11 mouse cellular contexts compared by ENCODE assay signal in the genomic region with DNA sequence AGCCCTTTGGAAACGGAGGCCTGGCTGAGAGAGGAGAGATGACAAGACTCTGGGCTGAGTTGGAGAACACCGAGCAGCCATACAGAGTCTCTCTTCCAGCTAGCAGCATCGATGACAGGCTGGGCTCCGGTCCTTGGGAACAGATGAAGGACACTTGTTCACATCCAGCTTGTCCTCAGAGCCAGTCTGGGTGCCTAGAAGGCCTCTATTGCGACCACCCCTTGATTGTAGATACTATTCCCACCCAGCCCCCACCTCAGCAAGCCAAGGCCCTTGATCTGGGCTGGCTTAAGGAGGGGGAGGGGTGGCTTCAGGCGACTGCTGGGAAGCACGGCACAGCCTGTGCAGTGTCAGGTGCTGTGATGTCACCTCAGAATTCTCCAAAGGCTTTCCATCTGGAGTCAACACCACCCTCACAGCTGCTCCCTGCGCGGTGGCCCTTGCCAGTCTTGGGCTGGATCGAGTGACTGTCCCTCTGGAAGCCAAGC. TPM values are rescaled to one million over a fixed set of nuclear protein-coding genes. Genes with fewer than 3 reads are reported as not detected.
DNase-seq lines count a peak whose midpoint lies in the region; ATAC-seq lines count a peak whose summit lies in the region.
"Had no signal": no experiment of that assay in that cellular context is flagged by ENCODE, and none has a peak within 500 bp of the region (broad histone marks: within the 10 kb centered on the region; RNA-seq: fewer than 3 reads in every experiment).

No protein-coding gene starts in this region.

- H3K27me3 ChIP-seq in kidney, embryonic 14.5 days (ENCODE audit: control insufficient read depth, insufficient read depth, low read length): no peaks in the 10 kb centered on the region
- no peaks in the 10 kb centered on the region for H3K27me3 ChIP-seq in embryonic facial prominence, embryonic 11.5 days (ENCODE audit: control insufficient read depth, insufficient read depth, low read length)
- H3K27me3 ChIP-seq in hindbrain, embryonic 16.5 days (replicated peaks; ENCODE audit: control insufficient read depth, insufficient read depth, low read length): no peaks in the 10 kb centered on the region

- H3K9ac ChIP-seq in kidney, embryonic 14.5 days (ENCODE audit: low read depth, low read length): no peak overlapping the region
- H3K9ac ChIP-seq in embryonic facial prominence, embryonic 11.5 days (replicated peaks; ENCODE audit: low read length): no peak overlapping the region
- no peak overlapping the region for H3K9ac ChIP-seq in hindbrain, embryonic 16.5 days (ENCODE audit: low read depth, low read length)
- H3K9ac ChIP-seq: liver, embryonic 13.5 days had no signal

- peak; percentile 48; the same call in 1 of the 2 replicates for ATAC-seq in kidney, embryonic 14.5 days (ENCODE audit: low FRiP score, low TSS enrichment)
- ATAC-seq in embryonic facial prominence, embryonic 11.5 days (replicated peaks; ENCODE audit: insufficient number of reproducible peaks, low FRiP score, low TSS enrichment, low read depth): peak; percentile 65
- peak; percentile 63 for ATAC-seq in hindbrain, embryonic 16.5 days

- no peak overlapping the region for H3K27ac ChIP-seq in kidney, embryonic 14.5 days (ENCODE audit: low read depth, low read length)
- no peak overlapping the region for H3K27ac ChIP-seq in embryonic facial prominence, embryonic 11.5 days (replicated peaks; ENCODE audit: low read depth, low read length)
- H3K27ac ChIP-seq in hindbrain, embryonic 16.5 days (ENCODE audit: low read depth, low read length): no peak overlapping the region
- H3K27ac ChIP-seq: liver, embryonic 13.5 days had no signal

- H3K4me1 ChIP-seq in kidney, embryonic 14.5 days (ENCODE audit: control insufficient read depth, insufficient read depth, low read length): no peaks in the 10 kb centered on the region
- no peaks in the 10 kb centered on the region for H3K4me1 ChIP-seq in embryonic facial prominence, embryonic 11.5 days (ENCODE audit: control insufficient read depth, insufficient read depth, low read length)
- H3K4me1 ChIP-seq in hindbrain, embryonic 16.5 days (ENCODE audit: control insufficient read depth, insufficient read depth, low read depth, low read length): peaks cover 7% of the 10 kb centered on the region; the same call in 1 of the 2 replicates
- H3K4me1 ChIP-seq: liver, embryonic 13.5 days had no signal

- no peaks in the 10 kb centered on the region for H3K36me3 ChIP-seq in kidney, embryonic 14.5 days (ENCODE audit: control insufficient read depth, insufficient read depth, low read length)
- no peaks in the 10 kb centered on the region for H3K36me3 ChIP-seq in embryonic facial prominence, embryonic 11.5 days (replicated peaks; ENCODE audit: control insufficient read depth, insufficient read depth, low read depth, low read length)
- no peaks in the 10 kb centered on the region for H3K36me3 ChIP-seq in hindbrain, embryonic 16.5 days (ENCODE audit: control insufficient read depth, insufficient read depth, low read length)
- H3K36me3 ChIP-seq: liver, embryonic 13.5 days had no signal

- no peak overlapping the region for H3K4me2 ChIP-seq in kidney, embryonic 14.5 days (replicated peaks; ENCODE audit: low read depth, low read length)
- H3K4me2 ChIP-seq in embryonic facial prominence, embryonic 11.5 days (ENCODE audit: low read depth, low read length): no peak overlapping the region
- H3K4me2 ChIP-seq in hindbrain, embryonic 16.5 days (ENCODE audit: low read length): no peak overlapping the region
- H3K4me2 ChIP-seq: liver, embryonic 13.5 days had no signal

- H3K9me3 ChIP-seq in kidney, embryonic 14.5 days (ENCODE audit: control insufficient read depth, low read length): no peaks in the 10 kb centered on the region
- no peaks in the 10 kb centered on the region for H3K9me3 ChIP-seq in embryonic facial prominence, embryonic 11.5 days (replicated peaks; ENCODE audit: control insufficient read depth, low read length)
- H3K9me3 ChIP-seq in hindbrain, embryonic 16.5 days (ENCODE audit: control insufficient read depth, low read length): no peaks in the 10 kb centered on the region
- H3K9me3 ChIP-seq: liver, embryonic 13.5 days had no signal

- H3K4me3 ChIP-seq in kidney, embryonic 14.5 days (ENCODE audit: low read length): no peak overlapping the region
- no peak overlapping the region for H3K4me3 ChIP-seq in embryonic facial prominence, embryonic 11.5 days (ENCODE audit: low read depth, low read length)
- H3K4me3 ChIP-seq in hindbrain, embryonic 16.5 days (ENCODE audit: low read length): no peak overlapping the region
- H3K4me3 ChIP-seq: liver, embryonic 13.5 days had no signal

- intact Hi-C loops in left cerebral cortex, postnatal 36 days (cut with DNase I): no loop called here

- no peak for DNase-seq in kidney, adult 8-10 months
- no peak for DNase-seq in embryonic facial prominence, embryonic 11.5 days (ENCODE audit: low spot score)
- peak; percentile 52 for DNase-seq in heart, adult 8-10 months (ENCODE audit: low spot score)
- DNase-seq in right cerebral cortex, postnatal 14 days: no peak
- DNase-seq in cerebellum, postnatal 4 days (ENCODE audit: low spot score in 2 of 2): no peak
- DNase-seq in left cerebral cortex, postnatal 36 days (ENCODE audit: low spot score in 2 of 2): no peak
- DNase-seq: liver, embryonic 13.5 days; thymus, adult 18-20 months had no signal

- 47% methylated on average over 10 of the region's 10 CpGs for WGBS in kidney, embryonic 14.5 days
- WGBS in embryonic facial prominence, embryonic 11.5 days: 59% methylated on average over 10 of the region's 10 CpGs
- WGBS in hindbrain, embryonic 16.5 days: 47% methylated on average over 10 of the region's 10 CpGs

RNA-seq across cellular contexts. Expression of gene Atoh8, which starts 19.3 kb away (rescaled TPM):
- polyA plus RNA-seq in kidney, embryonic 14.5 days (2014; fragmentation: Nextera tagmentation; extraction: Ambion mirVana): 13.3 and 14.2 TPM in 2 replicates
- 10.2 and 11.3 TPM in 2 replicates for polyA plus RNA-seq in embryonic facial prominence, embryonic 11.5 days (2014; fragmentation: Nextera tagmentation; extraction: Ambion mirVana)
- 10 to 100 TPM in 2 of 4 experiments, 1 to 10 TPM in 2; 9.6 to 10.9 (median 10.1) TPM for total RNA-seq in heart, adult 8-10 months (2022)
- polyA plus RNA-seq in hindbrain, embryonic 16.5 days (2015; fragmentation: Nextera tagmentation; extraction: Ambion mirVana): 3.9 and 4.7 TPM in 2 replicates
- total RNA-seq in left cerebral cortex, postnatal 36 days (2021): 1 to 10 TPM; 1.1 to 1.8 TPM

RNA-seq across cellular contexts. Expression of gene Sftpb, which starts 49.8 kb away (rescaled TPM):
- polyA plus RNA-seq in kidney, embryonic 14.5 days (2014; fragmentation: Nextera tagmentation; extraction: Ambion mirVana): not detected in 2 replicates
- polyA plus RNA-seq in embryonic facial prominence, embryonic 11.5 days (2014; fragmentation: Nextera tagmentation; extraction: Ambion mirVana): not detected in 2 replicates
- under 1 TPM in 1 of 4 experiments, not detected in 3; 0.23 TPM for total RNA-seq in heart, adult 8-10 months (2022)
- polyA plus RNA-seq in hindbrain, embryonic 16.5 days (2015; fragmentation: Nextera tagmentation; extraction: Ambion mirVana): 0.61 and 0.70 TPM in 2 replicates
- total RNA-seq in left cerebral cortex, postnatal 36 days (2021): not detected
- total RNA-seq: common myeloid progenitor, adult 5-6 weeks had no signal
- polyA plus RNA-seq: liver, embryonic 13.5 days had no signal
